Mouse (Mus musculus): ENCODE data around the gene Tm6sf1.
"Not testable (repeated sequence)": the region's sequence is repeated elsewhere in the genome, so short reads cannot be mapped to it uniquely, and the experiment has no call there.

Gene Tm6sf1

DNA sequence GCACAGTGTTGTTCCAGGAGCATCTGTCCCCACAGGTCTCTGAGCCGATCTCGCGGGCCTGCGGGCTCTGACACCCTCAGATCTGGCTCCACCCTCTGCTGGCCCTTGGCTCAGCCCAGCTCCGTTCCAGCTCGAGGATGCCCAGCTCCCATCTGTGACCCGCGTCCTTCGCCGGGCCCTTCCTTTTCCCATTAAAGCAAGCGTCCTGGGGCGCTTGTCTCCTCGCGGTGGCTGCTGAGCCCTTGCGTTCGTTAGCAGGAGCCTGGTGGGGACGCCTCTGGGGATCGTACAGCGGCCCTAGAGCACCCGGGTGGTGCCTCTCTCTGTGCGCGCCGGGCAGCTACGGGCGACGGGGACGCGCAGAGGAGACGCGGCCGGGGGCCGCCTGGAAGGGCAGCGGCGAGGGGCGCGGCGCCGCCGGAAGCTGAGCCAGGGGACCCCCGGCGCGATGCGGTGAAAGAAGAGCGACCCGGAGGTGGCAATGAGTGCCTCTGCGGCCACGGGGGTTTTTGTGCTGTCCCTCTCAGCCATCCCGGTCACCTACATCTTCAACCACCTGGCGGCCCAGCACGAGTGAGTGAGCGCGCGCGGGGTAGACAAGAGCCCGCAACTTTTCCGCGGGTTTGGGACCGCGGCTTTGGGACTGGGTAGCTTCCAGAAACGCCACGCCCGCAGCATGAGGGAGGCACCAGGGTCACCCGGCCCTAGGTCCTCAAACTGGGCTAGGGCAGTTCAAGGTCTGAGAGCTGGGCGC is at the start of gene Tm6sf1:
Gene Tm6sf1, plus strand, starts transcription at position 34 of the 754 bp plus-strand sequence.
- peak; percentile 34 for DNase-seq (ENCODE audit: low read depth, low spot score)

DNA sequence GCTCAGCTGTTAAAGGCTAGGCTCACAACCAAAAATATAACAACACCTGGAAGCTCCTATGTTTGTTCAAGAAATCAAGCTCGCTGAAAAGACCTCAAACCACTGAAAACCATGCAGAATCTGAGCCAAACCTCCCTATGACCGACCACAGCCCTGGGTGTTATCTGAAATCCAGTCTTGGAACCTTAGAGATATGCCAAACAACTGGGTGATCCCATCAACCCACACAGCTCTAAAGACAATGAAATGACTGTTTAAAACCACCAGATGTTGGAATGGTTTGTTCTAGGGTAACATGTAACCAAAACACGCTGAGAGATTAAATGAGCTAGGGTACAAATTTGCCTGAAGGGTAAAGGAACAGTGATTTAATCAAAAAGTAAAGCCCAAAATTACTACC is 33.9 kb upstream of the Tm6sf1 start:
- DNase-seq (ENCODE audit: low read depth, low spot score) = no peak

DNA sequence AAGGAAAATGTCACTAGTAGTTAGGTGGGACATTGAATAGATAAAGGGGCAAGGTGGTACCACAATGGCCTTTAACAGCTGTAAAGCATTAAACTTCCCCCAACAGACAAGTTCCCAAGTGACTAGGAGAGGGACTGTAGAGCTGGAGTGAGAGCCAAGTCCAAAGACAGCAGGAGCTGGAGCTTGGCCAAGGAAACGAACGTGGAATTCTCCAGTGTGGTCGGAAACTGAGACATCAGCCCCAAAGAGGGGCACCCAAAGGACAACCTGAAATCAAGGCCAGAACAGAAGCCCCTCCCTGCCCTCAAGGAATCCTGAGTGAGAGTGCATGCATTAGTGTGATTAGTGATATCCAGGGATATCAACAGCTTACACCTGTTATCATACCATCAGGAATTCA is 33.4 kb upstream of the Tm6sf1 start:
- no peak for DNase-seq (ENCODE audit: low read depth, low spot score)

DNA sequence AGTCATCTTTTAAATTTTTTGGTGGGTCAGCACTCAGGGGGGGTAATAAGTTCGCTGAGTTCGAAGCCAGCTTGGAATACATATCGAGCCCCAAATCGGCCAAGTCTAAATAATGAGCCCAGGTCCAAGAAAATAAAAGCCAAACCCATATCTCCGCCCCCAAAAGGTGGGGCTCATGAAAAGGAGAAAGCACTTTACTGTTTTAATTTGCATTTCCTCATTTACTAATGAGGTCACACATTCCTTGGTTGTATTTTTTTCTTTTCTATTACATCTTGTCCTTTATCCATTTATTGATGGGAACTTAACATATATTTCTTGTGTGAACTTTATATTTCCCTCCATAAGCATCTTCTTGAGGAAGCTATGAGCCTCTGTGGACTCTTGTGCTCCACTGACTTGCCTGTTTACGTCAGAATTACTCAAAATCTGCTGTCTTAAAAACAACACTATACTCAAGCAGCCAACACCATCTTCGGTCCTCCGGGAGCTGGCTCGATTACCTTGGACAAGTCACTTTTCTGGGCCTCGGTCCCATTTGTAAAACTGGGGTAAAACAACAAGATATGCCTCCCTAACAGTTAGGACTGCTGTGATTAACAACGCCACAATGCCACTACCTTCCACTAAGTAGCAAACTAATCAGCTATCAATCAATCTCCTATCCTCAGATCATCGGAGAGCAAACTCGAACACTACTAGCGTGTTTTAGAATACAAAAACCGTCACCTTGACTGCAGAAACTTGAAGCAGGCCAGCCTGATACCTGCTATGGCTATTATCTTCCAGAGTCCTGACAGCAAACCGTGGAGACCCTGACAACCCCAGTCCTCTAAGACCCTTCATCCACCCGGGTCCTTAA is 30.8 kb upstream of the Tm6sf1 start:
- peak; percentile 45 for DNase-seq (ENCODE audit: low read depth, low spot score)

DNA sequence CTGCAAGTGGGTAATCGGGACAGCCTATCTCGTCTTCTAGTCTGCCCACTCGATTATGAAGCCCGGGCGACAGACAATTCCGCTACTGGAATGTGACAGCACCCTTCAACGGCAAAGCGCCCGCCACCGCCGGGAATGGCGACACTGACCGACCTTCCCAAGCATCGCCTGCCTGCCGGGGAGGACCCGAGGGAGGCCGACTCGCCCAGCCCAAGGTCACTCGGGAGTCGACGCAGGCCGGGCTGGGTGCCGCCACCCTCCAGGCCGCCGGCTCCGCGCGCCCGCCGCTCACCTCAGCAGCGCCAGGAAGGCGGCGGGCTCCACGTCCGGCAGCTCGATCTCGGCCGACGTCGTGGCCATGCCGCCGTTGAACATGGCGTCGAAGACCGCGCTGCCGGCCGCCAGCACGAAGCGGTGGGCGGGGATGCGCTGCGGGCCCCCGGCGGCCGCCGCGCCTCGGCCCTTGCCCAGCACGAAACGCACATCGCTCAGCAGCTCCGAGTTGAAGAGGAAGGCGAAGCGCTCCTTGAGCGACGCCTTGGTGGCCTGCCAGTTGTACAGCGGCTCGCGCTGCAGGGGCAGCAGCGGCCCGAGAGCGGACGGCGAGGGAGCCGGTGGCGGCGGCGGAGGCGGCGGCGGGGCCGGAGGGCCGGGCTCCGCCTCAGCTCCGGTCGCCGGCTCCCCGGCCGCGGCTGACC is 30.0 kb upstream of the Tm6sf1 start:
- peak; percentile 62 for DNase-seq (ENCODE audit: low read depth, low spot score)

DNA sequence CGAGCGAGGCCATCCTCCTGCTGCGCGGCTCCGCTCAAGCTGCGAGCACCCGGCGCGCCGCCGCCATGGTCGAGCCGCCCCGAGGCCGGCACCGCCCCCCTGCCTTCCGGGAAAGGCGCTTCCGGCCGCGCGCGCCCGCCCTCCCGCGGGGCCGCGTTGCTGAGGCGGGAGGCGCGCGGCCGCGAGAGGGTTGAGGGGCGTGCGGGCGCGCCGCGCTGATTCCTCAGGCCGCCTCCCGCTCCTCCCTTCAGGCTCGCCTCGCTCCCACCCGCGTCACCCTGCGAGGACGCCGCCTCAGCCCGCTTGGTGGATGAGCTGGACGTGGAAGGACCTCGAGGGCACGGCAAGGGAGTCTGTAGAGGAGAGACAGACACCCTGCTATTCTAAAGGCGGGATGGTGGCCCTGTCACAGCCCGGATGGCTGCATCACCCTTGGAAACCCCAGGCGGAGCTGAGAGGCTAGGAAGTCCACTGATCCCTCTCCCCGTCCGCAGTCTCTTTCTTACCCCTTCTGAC is 29.4 kb upstream of the Tm6sf1 start, which contains the start of gene Btbd1:
Gene Btbd1, minus strand, starts transcription at position 53 of the 516 bp plus-strand sequence.
- DNase-seq (ENCODE audit: low read depth, low spot score) = peak; percentile 87

DNA sequence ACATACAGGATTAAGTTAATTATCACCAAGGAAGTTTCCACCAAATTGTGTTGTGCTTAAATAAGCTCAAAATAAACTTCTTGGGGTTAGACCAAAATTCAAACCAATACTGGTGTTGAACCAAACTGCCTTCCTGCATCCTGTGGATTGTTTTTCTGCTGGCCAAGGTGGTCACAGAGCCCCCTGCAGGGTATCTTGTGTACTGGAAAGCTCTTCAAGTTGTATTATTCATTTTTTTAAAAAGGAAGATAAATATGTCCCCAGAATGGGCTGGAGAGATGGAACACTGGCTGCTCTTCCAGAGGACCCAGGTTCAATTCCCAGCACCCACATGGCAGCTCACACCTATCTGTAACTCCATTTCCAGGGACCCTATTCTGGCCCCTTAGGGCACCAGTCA is 24.0 kb upstream of the Tm6sf1 start:
- DNase-seq (ENCODE audit: low read depth, low spot score) = peak; percentile 15

DNA sequence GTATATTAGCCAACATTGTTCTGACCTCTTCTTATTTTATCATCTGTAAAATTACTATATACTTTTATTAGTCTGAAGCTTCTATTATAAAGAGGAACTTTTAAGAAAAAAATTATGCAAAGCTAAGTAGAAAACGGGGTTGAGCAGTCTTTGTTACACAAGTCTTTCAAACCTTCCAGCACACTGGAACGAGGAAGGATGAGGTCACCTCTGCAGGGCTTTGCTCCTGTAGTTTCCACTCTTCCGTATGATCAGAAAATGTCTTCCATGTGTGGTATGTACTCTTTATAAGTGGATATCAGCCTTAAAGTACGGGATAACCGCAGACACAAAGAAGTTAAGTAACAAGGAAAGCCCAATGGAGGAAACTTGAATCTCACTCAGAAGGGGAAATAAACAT is 23.4 kb upstream of the Tm6sf1 start:
- no peak for DNase-seq (ENCODE audit: low read depth, low spot score)

DNA sequence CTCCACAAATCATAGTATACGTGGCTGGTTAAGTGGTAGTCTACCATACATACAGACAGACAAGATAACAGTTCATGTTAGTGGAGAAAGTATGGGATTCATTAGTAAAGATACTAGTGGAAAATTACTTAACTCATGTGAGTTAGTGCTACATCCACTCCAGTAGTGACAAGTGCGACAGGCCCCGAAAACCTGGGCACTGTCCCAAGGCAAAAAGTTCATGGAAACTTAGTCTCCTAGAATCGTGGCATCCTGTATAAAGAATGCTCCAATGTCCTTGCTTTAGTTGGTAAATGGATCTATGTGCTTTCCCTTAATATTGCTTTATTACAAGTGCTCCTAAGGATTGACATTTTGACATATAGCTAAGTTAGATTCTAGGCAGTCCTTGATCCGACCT is 21.0 kb upstream of the Tm6sf1 start:
- DNase-seq (ENCODE audit: low read depth, low spot score) = not testable (repeated sequence)

DNA sequence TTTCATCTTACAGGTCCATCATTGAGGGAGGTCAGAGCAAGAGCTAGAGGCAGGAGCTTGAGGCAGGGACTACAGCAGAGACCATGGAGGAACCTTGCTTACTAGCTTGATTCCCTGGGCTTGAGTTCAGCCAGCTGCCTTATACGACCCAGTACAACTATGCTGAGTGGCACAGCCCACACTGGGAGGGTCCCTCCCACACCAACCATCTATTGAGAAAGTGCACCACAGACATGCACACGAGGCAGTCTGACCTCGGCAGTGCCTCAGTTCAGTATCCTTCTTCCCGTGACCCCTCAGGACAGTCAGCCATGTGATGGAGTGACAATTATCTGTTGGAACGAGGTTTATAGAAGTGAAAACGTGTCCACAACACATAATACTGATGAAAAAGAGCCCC is 19.1 kb upstream of the Tm6sf1 start:
- DNase-seq (ENCODE audit: low read depth, low spot score) = no peak

DNA sequence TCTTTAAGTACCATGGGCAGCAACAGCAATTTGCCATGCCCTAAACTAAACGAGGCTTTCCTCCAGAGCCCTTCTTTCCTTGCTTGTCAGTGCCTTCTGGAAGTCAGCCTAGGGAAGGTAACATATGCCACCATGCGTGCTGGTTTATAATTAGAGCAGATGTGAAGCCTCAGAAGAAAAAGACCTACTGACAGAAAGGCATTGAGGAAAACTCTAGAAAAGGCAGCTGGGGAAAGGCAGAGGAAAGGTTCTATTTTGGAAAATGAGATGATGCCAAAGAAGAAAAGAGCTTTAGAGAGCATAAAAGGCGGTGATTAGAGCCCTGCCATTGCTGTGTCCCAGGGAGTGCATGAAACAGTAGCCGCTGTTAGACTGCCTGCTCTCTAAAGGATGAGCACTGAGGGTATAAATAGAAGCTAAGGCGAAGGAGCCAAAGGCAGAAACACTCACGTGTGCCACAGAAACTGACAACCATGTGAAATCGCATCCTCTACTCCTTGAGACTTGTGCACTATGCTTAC is 18.1 kb upstream of the Tm6sf1 start:
- DNase-seq (ENCODE audit: low read depth, low spot score) = no peak

DNA sequence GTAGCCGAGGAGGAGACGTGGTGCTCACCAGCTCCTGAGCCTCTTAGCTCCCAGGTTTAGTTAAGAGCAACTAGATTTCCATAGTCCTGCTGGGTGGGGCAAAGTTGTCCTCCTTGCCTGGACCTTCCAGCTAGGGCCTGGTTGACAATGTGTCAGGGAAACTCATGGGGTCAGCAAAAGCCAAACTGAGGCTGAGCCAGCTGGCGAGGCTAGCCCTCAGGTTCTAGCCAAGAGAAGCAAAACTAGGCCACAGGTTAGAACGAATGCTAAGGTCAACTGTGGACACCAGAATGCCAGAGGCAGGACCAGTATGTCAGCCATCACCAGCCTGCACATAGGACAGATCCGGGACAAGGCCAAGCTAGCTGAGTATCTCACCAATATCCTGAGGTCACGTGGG is 17.4 kb upstream of the Tm6sf1 start:
- DNase-seq (ENCODE audit: low read depth, low spot score) = no peak

DNA sequence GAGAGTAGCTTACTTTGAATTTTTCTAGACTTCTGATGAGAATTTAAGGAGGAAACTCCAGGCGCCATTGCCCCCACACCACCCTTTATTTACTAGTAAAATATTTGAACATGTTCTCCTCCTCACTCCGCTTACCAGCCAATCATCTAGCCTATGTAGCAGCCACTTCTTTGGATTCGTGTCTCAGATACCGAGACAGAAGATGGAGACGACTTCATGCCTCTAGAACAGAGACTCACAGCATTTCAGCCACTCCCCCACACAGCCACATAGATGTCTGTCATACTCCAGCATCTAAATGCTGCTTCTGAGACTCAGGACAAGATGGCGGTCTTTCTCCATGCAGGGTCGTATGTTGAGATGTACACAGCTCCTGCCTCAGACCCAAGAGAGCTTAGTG is 16.7 kb upstream of the Tm6sf1 start:
- no peak for DNase-seq (ENCODE audit: low read depth, low spot score)

DNA sequence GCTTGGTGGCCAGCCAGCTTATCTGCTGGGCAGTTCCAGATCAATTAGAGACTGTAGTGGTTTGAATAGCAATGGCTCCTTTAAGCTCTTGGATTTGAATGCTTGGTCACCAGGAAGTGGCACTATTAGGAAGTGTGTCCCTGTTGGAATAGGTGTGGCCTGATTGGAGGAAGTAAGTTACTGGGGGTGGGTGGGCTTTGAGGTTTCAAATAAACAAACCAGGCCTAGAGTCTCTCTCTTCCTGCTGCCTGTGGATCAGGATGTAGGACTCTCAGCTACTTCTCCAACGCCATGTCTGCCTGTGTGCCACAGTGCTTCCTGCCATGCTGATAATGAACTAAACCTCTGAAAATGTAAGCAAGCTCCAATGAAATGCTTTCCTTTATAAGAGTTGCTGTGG is 15.8 kb upstream of the Tm6sf1 start:
- DNase-seq (ENCODE audit: low read depth, low spot score) = no peak

DNA sequence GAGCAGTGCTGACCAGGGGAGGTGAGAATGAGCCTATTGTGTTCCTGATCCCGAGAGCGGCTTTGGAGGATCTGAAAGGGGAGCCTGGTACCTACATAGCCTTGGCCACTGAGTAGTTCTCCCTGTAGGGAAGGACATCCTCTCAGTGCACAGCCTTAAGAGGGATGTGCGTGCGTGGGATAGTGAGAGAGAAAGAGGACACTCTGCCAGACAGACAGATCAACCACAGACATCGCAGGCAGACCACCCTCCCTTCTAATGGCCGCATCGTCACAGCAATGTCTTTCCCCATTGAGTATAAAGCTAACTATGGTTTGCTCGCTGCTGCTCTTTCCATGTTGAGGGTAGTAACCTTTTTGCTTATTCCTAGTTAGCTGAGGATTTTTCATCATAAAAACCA is 14.9 kb upstream of the Tm6sf1 start:
- no peak for DNase-seq (ENCODE audit: low read depth, low spot score)

DNA sequence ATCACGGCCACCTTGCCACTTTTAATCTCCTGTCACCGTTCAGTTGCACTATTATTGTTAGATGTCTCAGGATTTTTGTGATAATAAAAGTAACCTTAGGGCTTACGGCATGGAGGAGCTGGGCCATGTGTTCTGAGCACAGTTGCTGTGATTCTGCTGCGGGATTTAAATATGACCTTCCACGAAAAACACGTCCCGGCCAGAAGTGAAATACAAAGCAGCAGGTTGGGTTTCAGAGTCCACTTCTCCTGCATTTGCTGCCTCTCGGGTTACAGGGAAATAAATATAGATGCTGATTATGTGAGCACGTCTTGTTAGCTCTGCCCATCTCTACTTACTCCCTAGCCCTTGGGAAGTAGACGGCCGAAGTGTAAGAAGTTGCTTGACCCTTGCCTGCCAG is 14.0 kb upstream of the Tm6sf1 start:
- DNase-seq (ENCODE audit: low read depth, low spot score) = no peak

DNA sequence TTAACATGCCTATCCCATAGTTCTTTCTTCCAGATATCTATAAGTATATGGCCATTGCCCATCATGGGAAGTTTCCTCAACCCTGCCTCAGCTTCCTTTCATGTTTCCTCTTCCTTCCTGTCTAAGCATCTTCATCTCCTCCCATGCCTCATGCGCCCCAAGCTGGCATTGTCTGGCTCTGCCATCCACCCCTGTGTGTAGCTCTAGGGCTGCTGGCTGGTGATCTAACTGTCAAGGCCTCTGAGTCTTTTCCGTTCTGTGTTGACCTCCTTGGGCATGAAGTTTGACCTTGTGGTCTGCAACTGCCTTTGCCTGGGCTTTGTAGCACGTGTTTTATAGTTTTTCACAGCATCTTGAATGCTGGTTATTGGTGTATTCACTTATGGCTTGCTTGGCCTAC is 13.5 kb upstream of the Tm6sf1 start:
- no peak for DNase-seq (ENCODE audit: low read depth, low spot score)

DNA sequence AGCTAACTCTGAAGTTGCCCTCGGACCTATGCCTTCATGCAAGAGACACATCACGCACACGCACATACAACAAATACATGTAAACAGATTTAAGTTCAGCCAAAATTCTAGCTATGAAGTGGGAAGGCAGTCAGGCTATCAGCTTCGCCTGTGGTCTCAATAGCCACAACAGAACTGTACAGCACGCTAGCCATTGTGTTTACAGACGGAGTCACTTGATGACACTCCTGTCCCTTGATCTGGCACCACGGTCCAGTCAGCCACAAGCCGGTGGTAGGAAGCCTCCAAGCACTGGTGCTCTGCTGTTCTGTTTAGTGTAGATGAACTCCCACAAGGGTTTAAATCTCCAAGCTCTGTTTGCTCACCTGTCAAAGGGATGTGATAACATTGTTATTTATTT is 12.8 kb upstream of the Tm6sf1 start:
- DNase-seq (ENCODE audit: low read depth, low spot score) = no peak

DNA sequence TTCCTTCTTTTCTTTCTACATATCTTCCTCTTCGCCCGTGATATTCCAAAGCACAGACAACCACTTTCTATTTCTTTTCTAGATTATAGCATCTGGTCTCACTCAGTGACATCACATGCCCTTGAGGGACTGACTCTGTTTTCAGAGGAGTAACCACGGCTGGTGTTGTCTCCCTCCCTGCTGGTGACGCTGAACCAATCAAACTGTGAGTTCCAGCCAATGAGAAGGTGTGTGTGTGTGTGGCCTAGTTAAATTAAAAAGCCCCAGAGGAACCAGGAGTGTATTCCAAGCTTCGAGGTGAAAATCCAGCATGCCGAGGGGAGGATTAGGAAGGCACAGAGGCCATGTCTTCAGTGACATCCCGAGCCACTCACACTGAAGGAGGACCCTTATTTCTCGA is 11.8 kb upstream of the Tm6sf1 start:
- DNase-seq (ENCODE audit: low read depth, low spot score) = no peak

DNA sequence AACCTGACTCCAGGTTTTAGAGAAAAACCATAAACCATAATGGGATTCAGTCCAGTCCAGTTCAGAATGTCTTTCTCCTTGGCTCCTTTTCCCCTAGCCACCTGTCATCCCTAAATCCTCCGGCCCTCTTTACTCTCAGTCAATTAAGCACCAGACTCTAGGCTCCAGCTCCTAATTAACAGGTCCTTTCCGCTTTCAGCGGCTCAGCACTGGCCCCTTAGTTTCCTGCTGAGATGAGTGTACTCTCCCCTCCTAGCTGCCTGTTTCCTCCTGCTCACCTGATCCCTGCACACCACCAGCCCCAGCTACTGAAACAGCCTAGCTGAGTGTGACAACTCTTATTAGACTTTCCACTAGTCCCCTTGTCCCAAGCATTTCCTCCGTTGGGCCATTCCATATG is 11.0 kb upstream of the Tm6sf1 start:
- no peak for DNase-seq (ENCODE audit: low read depth, low spot score)

DNA sequence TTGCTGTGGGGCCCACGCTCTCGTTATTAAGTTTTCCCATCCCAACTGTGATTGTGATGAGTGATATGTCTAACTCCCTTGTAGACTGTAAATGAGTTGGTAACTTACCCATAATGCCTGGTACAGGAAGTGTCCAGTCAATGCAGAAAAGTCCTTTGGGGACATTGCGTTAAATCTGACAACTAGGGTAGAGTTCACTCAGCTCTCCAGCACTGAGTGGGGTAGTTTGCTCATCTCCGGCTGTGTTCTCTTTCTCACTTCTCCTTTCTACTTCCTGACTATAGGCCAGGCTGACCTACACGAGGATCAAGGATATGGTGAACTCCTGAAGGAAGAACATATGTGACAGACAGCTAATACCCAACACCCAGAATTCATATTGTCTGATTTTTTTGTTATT is 9.6 kb upstream of the Tm6sf1 start:
- DNase-seq (ENCODE audit: low read depth, low spot score) = no peak

DNA sequence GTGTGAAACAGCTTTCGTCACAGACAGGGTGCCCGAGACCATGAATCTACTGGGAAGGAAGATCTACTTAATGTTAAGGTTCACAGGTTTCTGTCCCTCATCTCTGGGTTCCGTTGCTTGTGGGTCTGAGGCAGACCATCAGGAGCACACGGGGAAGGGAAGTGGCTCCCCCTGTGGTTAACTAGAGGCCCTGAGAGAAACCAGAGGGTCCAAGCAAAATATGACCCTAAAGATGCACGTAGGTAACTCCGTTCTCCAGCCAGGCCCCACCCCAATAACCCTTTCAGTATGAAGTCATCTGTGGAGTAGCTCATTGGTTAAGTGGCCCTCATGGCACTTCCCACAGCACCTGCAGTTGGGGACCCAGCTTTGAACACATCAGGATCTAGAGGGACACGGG is 9.2 kb upstream of the Tm6sf1 start:
- no peak for DNase-seq (ENCODE audit: low read depth, low spot score)
